Mouse (Mus musculus): ENCODE data around the gene Hbb-y. TPM values are rescaled to one million over a fixed set of nuclear protein-coding genes. Genes with fewer than 3 reads are reported as not detected.
"Not testable (repeated sequence)": the region's sequence is repeated elsewhere in the genome, so short reads cannot be mapped to it uniquely, and the experiment has no call there.

Gene Hbb-y
- polyA plus RNA-seq, 1 experiment from 2014 or later, result 0.38 TPM

DNA sequence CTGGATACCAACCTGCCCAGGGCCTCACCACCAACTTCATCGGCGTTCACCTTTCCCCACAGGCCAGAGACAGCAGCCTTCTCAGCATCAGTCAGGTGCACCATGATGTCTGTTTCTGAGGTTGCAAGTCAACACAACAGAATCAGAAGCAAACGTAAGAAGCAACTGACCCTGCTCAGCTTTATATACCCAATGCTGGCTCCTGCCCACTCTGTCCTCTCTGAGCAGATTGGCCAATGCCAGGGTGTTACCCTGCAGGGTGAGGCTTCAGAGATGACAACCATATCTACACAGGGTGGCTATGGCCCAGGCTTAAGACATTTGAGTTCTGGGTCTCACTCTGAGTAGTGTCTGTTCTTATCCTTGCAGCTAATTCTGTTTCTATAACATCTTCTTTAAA, 39.2 kb downstream of the Hbb-y start, which contains the start of gene Hbb-bt:
Gene Hbb-bt, minus strand, starts transcription at position 231 of the 400 bp plus-strand sequence.
- no peaks in the 10 kb centered on the region for H3K4me1 ChIP-seq (replicated peaks; ENCODE audit: insufficient read depth, low read length)
- H3K4me2 ChIP-seq (ENCODE audit: low read length), result no peak within 1 kb of the TSS
- H3K9ac ChIP-seq (ENCODE audit: low read depth, low read length), result no peak within 1 kb of the TSS
- DNase-seq (ENCODE audit: low spot score) (no peak), ATAC-seq (replicated peaks; ENCODE audit: low FRiP score, low read depth) (no peak)
- no peaks in the 10 kb centered on the region for H3K27me3 ChIP-seq (ENCODE audit: insufficient read depth, low read length)
- no peaks in the 10 kb centered on the region for H3K36me3 ChIP-seq (ENCODE audit: insufficient read depth, low read length)
- no peak for TF ChIP-seq CTCF (IDR thresholded peaks at IDR 0.05; ENCODE audit: low read depth)
- H3K27ac ChIP-seq, result no peak within 1 kb of the TSS
- WGBS, result 88% methylated on average over 3 of the region's 3 CpGs
- H3K4me3 ChIP-seq (replicated peaks; ENCODE audit: low read depth, low read length), result no peak within 1 kb of the TSS
- H3K9me3 ChIP-seq (replicated peaks; ENCODE audit: low read length), result no peaks in the 10 kb centered on the region

DNA sequence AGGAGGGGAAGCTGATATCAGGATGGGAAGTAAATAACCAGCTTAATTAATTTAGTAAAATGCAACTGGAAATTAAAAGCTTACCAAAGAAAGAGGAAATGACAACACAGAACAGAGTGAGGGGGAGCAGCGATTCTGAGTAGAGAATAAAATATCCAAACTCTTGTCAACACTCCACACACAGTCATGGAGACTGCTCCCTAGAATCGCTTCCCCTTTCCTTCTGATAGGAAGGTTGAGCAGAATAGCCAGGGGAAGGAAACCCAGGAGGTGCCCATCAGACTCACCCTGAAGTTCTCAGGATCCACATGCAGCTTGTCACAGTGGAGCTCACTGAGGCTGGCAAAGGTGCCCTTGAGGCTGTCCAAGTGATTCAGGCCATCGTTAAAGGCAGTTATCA, 39.9 kb downstream of the Hbb-y start:
- not testable (repeated sequence) for H3K9me3 ChIP-seq (replicated peaks; ENCODE audit: low read length); H3K27me3 ChIP-seq (ENCODE audit: insufficient read depth, low read length); H3K4me3 ChIP-seq (replicated peaks; ENCODE audit: low read depth, low read length); H3K4me2 ChIP-seq (ENCODE audit: low read length); ATAC-seq (replicated peaks; ENCODE audit: low FRiP score, low read depth); H3K36me3 ChIP-seq (ENCODE audit: insufficient read depth, low read length); H3K27ac ChIP-seq; DNase-seq (ENCODE audit: low spot score); H3K9ac ChIP-seq (ENCODE audit: low read depth, low read length); H3K4me1 ChIP-seq (replicated peaks; ENCODE audit: insufficient read depth, low read length)
- no CpG with 5 or more reads among the region's 3 CpGs for WGBS

DNA sequence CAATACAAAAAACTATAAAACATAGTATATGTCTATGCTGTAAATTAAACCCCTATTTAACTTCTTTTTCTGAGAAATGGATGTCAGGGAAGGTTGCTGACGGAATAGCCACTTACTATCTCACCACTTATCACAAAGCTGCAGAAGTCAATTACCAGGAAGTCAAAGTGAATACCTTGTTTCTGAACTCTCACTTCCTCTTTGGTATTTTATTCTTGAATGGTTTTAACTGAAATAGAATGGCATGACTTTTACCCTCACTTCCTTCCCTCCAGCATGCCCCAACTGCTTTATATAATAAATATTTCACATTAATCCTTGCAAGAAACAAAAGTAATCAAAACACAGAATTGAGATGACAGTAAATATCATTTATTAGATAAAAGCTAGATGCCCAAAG, 40.8 kb downstream of the Hbb-y start:
- H3K27me3 ChIP-seq (ENCODE audit: insufficient read depth, low read length), result no peaks in the 10 kb centered on the region
- 33% methylated on average over 1 of the region's 1 CpGs for WGBS
- no peak overlapping the region for H3K4me2 ChIP-seq (ENCODE audit: low read length)
- H3K36me3 ChIP-seq (ENCODE audit: insufficient read depth, low read length), result no peaks in the 10 kb centered on the region
- TF ChIP-seq CTCF (IDR thresholded peaks at IDR 0.05; ENCODE audit: low read depth), result no peak
- no peak overlapping the region for H3K27ac ChIP-seq
- DNase-seq (ENCODE audit: low spot score) (no peak), ATAC-seq (replicated peaks; ENCODE audit: low FRiP score, low read depth) (no peak)
- H3K9me3 ChIP-seq (replicated peaks; ENCODE audit: low read length), result no peaks in the 10 kb centered on the region
- no peak overlapping the region for H3K9ac ChIP-seq (ENCODE audit: low read depth, low read length)
- no peak overlapping the region for H3K4me3 ChIP-seq (replicated peaks; ENCODE audit: low read depth, low read length)
- no peaks in the 10 kb centered on the region for H3K4me1 ChIP-seq (replicated peaks; ENCODE audit: insufficient read depth, low read length)

DNA sequence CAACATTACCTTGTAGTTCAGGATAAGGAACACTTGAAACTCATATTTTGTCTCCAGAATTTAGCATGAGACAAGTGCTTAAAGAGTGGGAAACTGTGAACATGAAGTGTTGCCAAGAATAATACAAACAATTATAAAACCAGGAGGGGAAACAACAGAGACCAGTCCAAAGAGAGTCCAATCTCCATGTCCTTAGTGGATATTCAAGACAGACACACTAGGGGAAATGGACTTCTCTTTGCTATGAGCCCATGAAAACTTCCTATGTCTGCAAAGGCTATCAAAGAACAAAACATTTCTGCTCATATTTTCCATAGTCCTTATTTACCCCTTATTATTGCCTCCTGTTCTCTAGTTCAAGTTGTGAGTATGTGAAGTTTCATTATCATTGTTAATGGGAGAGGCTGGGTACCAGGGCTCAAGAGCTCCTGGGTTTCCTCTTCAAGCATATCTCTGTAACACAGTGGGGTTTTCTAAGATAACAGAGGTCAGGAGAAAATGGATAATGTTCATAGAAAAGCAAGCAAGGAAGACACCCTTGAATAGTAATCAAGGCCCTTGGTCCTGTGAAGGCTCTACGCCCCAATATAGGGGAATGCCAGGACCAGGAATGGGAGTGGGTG, 41.7 kb downstream of the Hbb-y start:
- TF ChIP-seq CTCF (IDR thresholded peaks at IDR 0.05; ENCODE audit: low read depth), result no peak
- no peak overlapping the region for H3K9ac ChIP-seq (ENCODE audit: low read depth, low read length)
- H3K9me3 ChIP-seq (replicated peaks; ENCODE audit: low read length), result no peaks in the 10 kb centered on the region
- H3K4me1 ChIP-seq (replicated peaks; ENCODE audit: insufficient read depth, low read length), result no peaks in the 10 kb centered on the region
- H3K27me3 ChIP-seq (ENCODE audit: insufficient read depth, low read length), result no peaks in the 10 kb centered on the region
- no peak overlapping the region for H3K4me3 ChIP-seq (replicated peaks; ENCODE audit: low read depth, low read length)
- no peaks in the 10 kb centered on the region for H3K36me3 ChIP-seq (ENCODE audit: insufficient read depth, low read length)
- 86% methylated on average over 1 of the region's 1 CpGs for WGBS
- H3K4me2 ChIP-seq (ENCODE audit: low read length), result no peak overlapping the region
- DNase-seq (ENCODE audit: low spot score) (no peak), ATAC-seq (replicated peaks; ENCODE audit: low FRiP score, low read depth) (no peak)
- no peak overlapping the region for H3K27ac ChIP-seq

DNA sequence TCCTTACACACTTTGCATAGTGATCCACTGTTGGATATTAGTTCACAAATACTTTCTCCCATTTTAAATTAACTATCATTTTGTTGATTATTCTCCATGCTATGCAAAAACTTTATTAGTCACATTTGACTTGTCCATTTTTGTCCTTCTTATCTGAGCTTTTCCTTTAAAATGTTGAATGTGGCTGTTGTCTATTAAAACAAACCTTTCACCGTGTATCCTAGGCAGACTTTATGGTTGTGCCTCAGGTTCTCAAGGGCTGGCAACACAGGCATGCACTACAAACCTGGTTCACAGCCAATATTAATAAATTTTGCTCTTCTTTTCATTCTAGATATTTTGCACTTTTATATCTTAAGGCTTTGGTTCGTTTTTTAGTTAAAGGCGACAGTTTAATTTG, 42.3 kb downstream of the Hbb-y start:
- no peak overlapping the region for H3K4me2 ChIP-seq (ENCODE audit: low read length)
- WGBS, result 76% methylated on average over 3 of the region's 3 CpGs

DNA sequence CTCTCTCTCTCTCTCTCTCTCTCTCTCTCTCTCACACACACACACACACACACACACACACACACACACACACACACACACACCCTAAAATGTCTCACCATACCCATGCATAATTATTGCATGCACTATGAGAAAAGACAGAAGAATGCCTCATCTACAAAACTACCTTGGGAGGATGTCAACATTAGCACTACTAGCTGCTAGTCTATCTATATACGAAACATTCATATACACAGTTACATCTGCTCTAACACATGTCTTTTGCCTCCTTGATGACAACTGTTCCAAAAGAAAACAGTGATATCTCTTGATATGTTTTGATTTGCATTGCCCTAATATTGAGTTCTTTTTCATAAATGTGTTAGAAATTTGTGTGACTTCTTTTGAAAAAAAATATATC, 42.7 kb downstream of the Hbb-y start:
- Histone ChIP-seq H3K27me3 (ENCODE audit: insufficient read depth, low read length) (no peaks in the 10 kb centered on the region), H3K4me2 (ENCODE audit: low read length) (no peak overlapping the region), H3K4me3 (replicated peaks; ENCODE audit: low read depth, low read length) (no peak overlapping the region), H3K9ac (ENCODE audit: low read depth, low read length) (no peak overlapping the region), H3K36me3 (ENCODE audit: insufficient read depth, low read length) (no peaks in the 10 kb centered on the region), H3K27ac (no peak overlapping the region), H3K4me1 (replicated peaks; ENCODE audit: insufficient read depth, low read length) (no peaks in the 10 kb centered on the region), H3K9me3 (replicated peaks; ENCODE audit: low read length) (no peaks in the 10 kb centered on the region)
- TF ChIP-seq CTCF (IDR thresholded peaks at IDR 0.05; ENCODE audit: low read depth), result no peak
- WGBS, result 75% methylated on average over 1 of the region's 1 CpGs
- ATAC-seq (replicated peaks; ENCODE audit: low FRiP score, low read depth) (no peak), DNase-seq (ENCODE audit: low spot score) (no peak)

More for the DNA sequence above, 42.3 kb downstream of the Hbb-y start:
- no peak for ATAC-seq (replicated peaks; ENCODE audit: low FRiP score, low read depth)
- no peak overlapping the region for H3K27ac ChIP-seq
- no peak for TF ChIP-seq CTCF (IDR thresholded peaks at IDR 0.05; ENCODE audit: low read depth)
- H3K36me3 ChIP-seq (ENCODE audit: insufficient read depth, low read length), result no peaks in the 10 kb centered on the region
- H3K4me1 ChIP-seq (replicated peaks; ENCODE audit: insufficient read depth, low read length), result no peaks in the 10 kb centered on the region
- H3K4me3 ChIP-seq (replicated peaks; ENCODE audit: low read depth, low read length), result no peak overlapping the region
- no peak for DNase-seq (ENCODE audit: low spot score)
- H3K9ac ChIP-seq (ENCODE audit: low read depth, low read length), result no peak overlapping the region
- no peaks in the 10 kb centered on the region for H3K9me3 ChIP-seq (replicated peaks; ENCODE audit: low read length)
- no peaks in the 10 kb centered on the region for H3K27me3 ChIP-seq (ENCODE audit: insufficient read depth, low read length)

DNA sequence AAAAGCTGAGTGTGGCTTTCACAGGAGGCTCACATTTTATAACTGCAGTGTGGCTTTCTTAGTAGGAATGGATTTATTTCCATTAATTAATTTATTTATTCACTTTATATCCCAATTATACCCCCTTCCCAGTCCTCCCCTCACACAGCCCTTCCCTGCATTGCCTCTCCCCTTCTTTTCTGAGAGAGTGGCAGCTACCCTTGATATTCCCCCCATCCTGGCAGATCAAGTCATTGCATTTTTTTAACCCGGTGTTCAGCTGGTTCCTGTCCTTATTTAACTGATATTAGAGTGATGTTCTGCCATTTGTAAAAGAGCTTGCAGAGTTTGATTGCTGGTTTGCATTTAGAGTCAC, 43.2 kb downstream of the Hbb-y start:
- DNase-seq (ENCODE audit: low spot score) (no peak), ATAC-seq (replicated peaks; ENCODE audit: low FRiP score, low read depth) (no peak)
- Histone ChIP-seq H3K27me3 (ENCODE audit: insufficient read depth, low read length) (no peaks in the 10 kb centered on the region), H3K27ac (no peak overlapping the region), H3K4me3 (replicated peaks; ENCODE audit: low read depth, low read length) (no peak overlapping the region), H3K9me3 (replicated peaks; ENCODE audit: low read length) (no peaks in the 10 kb centered on the region), H3K9ac (ENCODE audit: low read depth, low read length) (no peak overlapping the region), H3K4me2 (ENCODE audit: low read length) (no peak overlapping the region), H3K4me1 (replicated peaks; ENCODE audit: insufficient read depth, low read length) (no peaks in the 10 kb centered on the region), H3K36me3 (ENCODE audit: insufficient read depth, low read length) (no peaks in the 10 kb centered on the region)
- WGBS, result 74% methylated on average over 1 of the region's 1 CpGs
- no peak for TF ChIP-seq CTCF (IDR thresholded peaks at IDR 0.05; ENCODE audit: low read depth)
